Mouse (Mus musculus): ENCODE measurements around the gene Lmo7.

The Lmo7 gene

DNA sequence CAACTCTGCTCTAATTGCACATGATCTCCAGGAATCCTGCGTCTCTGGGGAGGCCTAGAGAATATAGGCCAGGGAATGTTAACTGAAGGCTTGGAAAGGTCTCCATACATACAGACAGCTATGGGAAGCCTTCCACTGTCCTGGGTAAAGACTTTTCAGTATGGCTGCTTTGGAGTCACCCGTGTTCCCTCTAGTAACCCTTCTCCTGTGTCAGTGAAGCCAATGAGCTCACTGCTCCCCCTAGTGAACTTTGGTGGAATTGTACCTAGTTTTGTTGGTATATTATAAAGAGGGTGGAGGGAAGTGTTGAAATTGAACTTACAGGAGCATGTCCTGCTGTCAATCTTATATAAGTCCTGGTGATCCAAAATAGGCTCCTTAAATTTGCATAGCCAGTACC is 219.4 kb downstream of the Lmo7 start:
- DNase-seq (ENCODE audit: extremely low spot score): peak; percentile 64

DNA sequence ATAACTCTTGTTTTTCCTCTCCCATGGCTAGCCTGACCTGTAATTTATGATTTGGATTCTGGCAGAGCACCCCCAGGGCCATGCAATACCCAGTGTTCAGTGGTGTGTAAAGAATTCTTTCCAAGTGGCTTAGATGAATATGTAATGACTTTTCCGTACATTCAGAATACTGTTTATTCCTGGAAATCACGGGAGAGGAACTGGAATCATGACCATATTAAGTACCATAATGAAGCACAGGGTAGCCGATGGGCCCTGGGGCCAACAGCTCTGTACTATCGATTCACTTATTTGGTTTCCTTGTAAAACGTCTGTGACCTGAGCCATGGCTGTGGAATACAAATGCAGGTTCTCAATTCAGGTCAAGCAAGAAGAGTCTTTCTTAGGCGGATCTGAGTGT is 221.3 kb downstream of the Lmo7 start:
- no peak for DNase-seq (ENCODE audit: extremely low spot score)

DNA sequence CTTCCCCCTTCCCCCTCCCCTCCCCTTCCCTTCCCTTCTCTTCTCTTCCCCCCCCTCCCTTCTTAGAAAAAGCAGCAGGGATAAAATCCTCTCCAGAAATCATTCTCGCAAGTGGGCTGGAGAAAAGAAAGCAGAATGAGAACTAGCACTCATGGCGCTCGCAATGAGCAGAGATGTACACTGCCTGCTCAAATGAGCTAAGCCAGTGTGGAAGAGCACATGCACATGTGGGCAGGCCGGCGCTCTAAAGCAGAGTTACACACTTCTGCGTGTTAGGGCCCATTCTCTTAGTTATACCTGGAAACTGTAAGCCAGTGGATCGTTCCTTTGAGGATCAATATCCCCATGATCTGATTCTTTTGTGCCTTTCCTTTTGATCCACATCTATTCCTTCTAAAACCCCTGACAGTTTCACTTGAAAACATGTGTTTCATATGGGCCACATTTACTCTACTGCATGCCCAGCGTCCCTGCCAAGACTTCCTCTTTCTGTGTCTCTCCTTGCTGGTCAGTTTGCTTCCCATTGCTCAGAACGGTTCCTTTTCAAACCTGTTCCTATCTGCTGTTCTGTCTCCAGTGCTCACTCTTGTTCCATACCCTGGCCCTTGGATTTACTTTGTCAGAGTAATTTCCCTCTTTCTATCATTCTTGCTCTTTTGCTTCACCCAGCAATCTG is 224.2 kb downstream of the Lmo7 start:
- no peak for DNase-seq (ENCODE audit: extremely low spot score)

DNA sequence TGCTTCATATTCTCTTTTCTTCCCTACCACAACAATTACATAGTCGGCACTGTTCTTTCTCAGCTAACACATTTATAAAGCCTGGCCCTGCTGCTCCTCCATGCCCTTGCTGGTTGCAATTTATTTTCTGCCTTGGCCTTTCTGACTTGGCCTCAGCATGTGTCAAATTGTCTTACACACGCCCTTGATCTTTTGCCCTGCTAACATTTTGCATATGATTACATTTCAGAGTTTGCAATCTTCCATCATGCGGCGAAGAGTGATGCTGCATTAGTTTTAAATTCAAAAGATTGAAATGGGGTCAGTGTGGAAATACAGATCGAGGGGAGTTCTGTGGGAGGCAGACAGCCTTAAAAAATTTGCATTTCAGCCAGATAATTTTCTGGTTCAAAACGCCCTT is 234.6 kb downstream of the Lmo7 start:
- no peak for DNase-seq (ENCODE audit: extremely low spot score)

DNA sequence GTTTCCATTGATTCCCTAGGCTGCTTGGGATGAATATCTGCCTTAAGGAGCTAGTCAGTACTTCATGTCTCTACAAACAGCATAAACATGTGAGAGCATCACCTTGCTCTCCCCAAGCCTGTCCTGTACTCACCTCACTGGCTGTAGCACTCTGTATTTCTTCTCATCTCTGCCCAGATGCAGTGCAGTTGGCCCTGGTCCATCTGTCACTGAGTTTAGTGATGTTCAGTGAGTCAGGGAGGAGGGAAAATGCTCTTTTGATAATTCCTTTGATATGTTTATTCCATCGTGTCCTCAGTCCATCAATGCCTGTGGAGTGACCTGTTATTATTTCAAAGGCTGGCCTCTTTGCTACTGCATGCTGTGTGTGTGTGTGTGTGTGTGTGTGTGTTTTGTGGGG is 235.2 kb downstream of the Lmo7 start:
- DNase-seq (ENCODE audit: extremely low spot score): no peak

DNA sequence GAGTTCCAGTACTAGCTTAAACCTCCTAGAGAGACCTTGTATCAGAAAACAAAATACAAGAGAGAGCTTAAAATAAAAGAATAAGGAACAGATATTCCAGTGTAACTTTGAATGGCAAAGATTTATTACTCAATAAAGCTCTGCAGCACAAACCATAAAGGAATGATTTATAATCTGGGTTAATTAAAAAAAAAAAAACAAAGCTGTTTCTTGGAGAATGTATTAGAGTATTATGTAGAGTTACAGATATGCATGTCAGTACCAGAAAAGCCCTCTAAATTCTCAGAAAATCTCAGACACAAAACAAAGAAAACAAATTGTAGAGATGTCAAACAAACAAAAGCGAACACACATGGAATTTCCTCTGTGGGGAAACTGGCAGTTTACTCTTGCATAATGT is 243.0 kb downstream of the Lmo7 start:
- no peak for DNase-seq (ENCODE audit: extremely low spot score)

DNA sequence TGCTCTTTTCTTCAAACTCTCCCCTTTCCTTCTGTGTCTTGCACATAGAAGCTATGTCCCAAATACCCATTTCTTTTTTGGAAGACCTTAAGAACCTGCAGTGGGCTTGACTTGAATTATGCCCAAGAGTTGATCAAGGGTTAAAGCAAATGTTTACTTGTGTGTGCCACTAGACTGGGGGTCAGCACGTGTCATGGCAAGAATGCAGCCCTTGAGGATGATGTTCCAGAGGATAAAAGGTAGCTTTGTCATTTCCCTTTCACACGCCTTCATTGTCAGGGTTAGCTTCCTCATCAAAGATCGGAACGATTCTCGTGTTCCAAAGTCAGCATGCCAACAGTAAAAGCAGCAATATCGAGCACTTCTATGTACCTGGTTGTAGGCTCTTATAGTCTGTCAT is 243.4 kb downstream of the Lmo7 start:
- DNase-seq (ENCODE audit: extremely low spot score): peak; percentile 13

DNA sequence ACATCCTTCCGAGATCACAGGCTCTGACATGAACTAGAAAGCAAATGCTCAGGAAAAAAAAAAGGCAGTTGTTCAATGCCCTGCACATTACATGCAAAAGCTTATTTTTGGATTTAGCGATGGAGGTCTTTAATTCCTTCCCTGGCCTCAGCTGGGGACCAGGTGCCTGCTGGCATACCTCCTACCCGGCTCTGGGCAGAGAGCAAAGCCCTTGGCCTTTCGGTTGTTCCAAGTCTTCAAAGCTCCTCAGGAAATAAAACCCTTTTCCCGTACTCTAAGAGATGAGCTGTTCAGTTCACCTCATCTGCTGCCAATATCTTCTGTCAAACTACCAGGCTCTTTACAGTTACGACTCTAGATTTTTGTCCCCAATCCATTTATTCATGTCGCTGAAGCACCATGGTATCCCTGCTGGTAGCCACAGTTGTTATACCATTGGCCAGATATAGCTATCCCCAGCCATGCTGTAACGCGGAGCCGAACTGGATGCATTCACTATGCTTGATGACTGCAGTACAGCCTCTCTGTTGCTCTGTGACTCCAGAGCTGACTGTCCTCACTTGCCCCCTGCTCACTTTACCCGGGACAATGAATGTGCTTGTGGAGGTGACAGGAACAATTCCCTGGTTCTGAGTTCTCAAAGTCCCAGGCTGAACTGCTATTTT is 246.4 kb downstream of the Lmo7 start:
- DNase-seq (ENCODE audit: extremely low spot score): no peak

Data from embryo, embryonic 9.5 days (tissue).